Mouse (Mus musculus) neural tube, embryonic 15.5 days (tissue): ENCODE data around the gene Hoxa3. TPM values are rescaled to one million over a fixed set of nuclear protein-coding genes. Genes with fewer than 3 reads are reported as not detected.

Source experiments
- ATAC-seq: fragments of 200-750 bp; cut with Nextera tagmentation; 2 replicates; pipeline ENCODE4 v1.8.0; 2017; ENCODE audit warnings: mild to moderate bottlenecking, moderate TSS enrichment, moderate library complexity; ENCODE audit not compliant: low FRiP score
- H3K27ac ChIP-seq: fragments of 300-500 bp; sonication (generic); replicated peaks from 2 replicates; pipeline ENCODE4 v1.5.1; 2015; ENCODE audit warnings: mild to moderate bottlenecking, inconsistent platforms
- H3K27me3 ChIP-seq: fragments of 300-500 bp; sonication (generic); replicated peaks from 2 replicates; pipeline ENCODE4 v1.6.1; 2015; ENCODE audit warnings: inconsistent platforms
- H3K36me3 ChIP-seq: fragments of 300-500 bp; sonication (generic); 2 replicates; pipeline ENCODE4 v1.6.1; 2015; ENCODE audit warnings: inconsistent platforms
- H3K4me1 ChIP-seq: fragments of 300-500 bp; sonication (generic); 2 replicates; pipeline ENCODE4 v1.6.1; 2015; ENCODE audit warnings: inconsistent platforms
- H3K4me2 ChIP-seq: fragments of 300-500 bp; sonication (generic); 2 replicates; pipeline ENCODE4 v1.6.1; 2015; ENCODE audit warnings: inconsistent platforms, mild to moderate bottlenecking, moderate library complexity
- H3K4me3 ChIP-seq: fragments of 300-500 bp; sonication (generic); replicated peaks from 2 replicates; pipeline ENCODE4 v1.5.1; 2015; ENCODE audit warnings: mild to moderate bottlenecking, inconsistent platforms
- H3K9ac ChIP-seq: fragments of 300-500 bp; sonication (generic); replicated peaks from 2 replicates; pipeline ENCODE4 v1.6.1; 2015; ENCODE audit warnings: mild to moderate bottlenecking, inconsistent platforms
- H3K9me3 ChIP-seq: fragments of 300-500 bp; sonication (generic); replicated peaks from 2 replicates; pipeline ENCODE4 v1.6.1; 2016; ENCODE audit warnings: inconsistent platforms
- WGBS: fragments of 180-500 bp; shearing (Covaris S2); methylation state at CpG from one replicate; pipeline ENCODE4 v1.1.7; 2015; ENCODE audit warnings: mixed read lengths; 5-methylcytosine and 5-hydroxymethylcytosine counted together
- polyA plus RNA-seq: library from polyadenylated mRNA; unstranded; fragments of >200 nt; fragmentation: Nextera tagmentation; extraction: Ambion mirVana; gene quantifications from 2 replicates; pipeline ENCODE4 v1.2.1, GENCODE M21; 2015

The Hoxa3 gene
- polyA plus RNA-seq, 1 experiment from 2014 or later: 14.6 TPM

GRCm38 (mm10) chr6:52166431-52167077 is 46.6 kb downstream of the Hoxa3 start:
- Histone ChIP-seq H3K4me3 (0 out of 2 replicates have a peak overlapping the region, but pooled peaks have one; percentile 12), H3K27ac (peak overlapping the region; percentile 91), H3K27me3 (no peaks in the 10 kb centered on the region), H3K4me1 (peaks cover 94% of the 10 kb centered on the region), H3K36me3 (no peaks in the 10 kb centered on the region), H3K9me3 (no peaks in the 10 kb centered on the region), H3K4me2 (peak overlapping the region; percentile 86), H3K9ac (peak overlapping the region; percentile 21)
- WGBS: 18% methylated on average over 4 of the region's 4 CpGs
- no peak for ATAC-seq

- H3K9me3 ChIP-seq: no peaks in the 10 kb centered on the region
- H3K4me2 ChIP-seq: peak overlapping the region; percentile 86
- H3K27ac ChIP-seq: peak overlapping the region; percentile 91
- H3K4me3 ChIP-seq: peak overlapping the region; percentile 45
- peaks cover 92% of the 10 kb centered on the region for H3K4me1 ChIP-seq
- peak overlapping the region; percentile 66 for H3K9ac ChIP-seq
- ATAC-seq: no peak
- 5% methylated on average over 27 of the region's 28 CpGs for WGBS
- H3K36me3 ChIP-seq: no peaks in the 10 kb centered on the region
- no peaks in the 10 kb centered on the region for H3K27me3 ChIP-seq
These were observed 47.4 kb downstream of the Hoxa3 start for GRCm38 (mm10) chr6:52165441-52166370.

- Histone ChIP-seq H3K36me3 (no peaks in the 10 kb centered on the region), H3K27ac (peak within 1 kb of the TSS; percentile 91), H3K9me3 (no peaks in the 10 kb centered on the region), H3K4me3 (peak within 1 kb of the TSS; percentile 45), H3K9ac (peak within 1 kb of the TSS; percentile 66), H3K4me1 (peaks cover 92% of the 10 kb centered on the region), H3K27me3 (no peaks in the 10 kb centered on the region), H3K4me2 (peak within 1 kb of the TSS; percentile 86)
- 2% methylated on average over 25 of the region's 25 CpGs for WGBS
- peak; percentile 29; the same call in 1 of the 2 replicates for ATAC-seq
These were observed 48.3 kb downstream of the Hoxa3 start, which contains the start of gene Hoxa2 for GRCm38 (mm10) chr6:52164626-52165440. Gene Hoxa2, minus strand, starts transcription at chr6:52164831.

- Histone ChIP-seq H3K27me3 (no peaks in the 10 kb centered on the region), H3K4me2 (peak overlapping the region; percentile 86), H3K36me3 (no peaks in the 10 kb centered on the region), H3K9ac (peak overlapping the region; percentile 66), H3K4me1 (peaks cover 93% of the 10 kb centered on the region), H3K27ac (peak overlapping the region; percentile 91), H3K4me3 (peak overlapping the region; percentile 45), H3K9me3 (no peaks in the 10 kb centered on the region)
- no peak for ATAC-seq
- 2% methylated on average over 39 of the region's 39 CpGs for WGBS
These were observed 49.0 kb downstream of the Hoxa3 start for GRCm38 (mm10) chr6:52164051-52164625.

DNA sequence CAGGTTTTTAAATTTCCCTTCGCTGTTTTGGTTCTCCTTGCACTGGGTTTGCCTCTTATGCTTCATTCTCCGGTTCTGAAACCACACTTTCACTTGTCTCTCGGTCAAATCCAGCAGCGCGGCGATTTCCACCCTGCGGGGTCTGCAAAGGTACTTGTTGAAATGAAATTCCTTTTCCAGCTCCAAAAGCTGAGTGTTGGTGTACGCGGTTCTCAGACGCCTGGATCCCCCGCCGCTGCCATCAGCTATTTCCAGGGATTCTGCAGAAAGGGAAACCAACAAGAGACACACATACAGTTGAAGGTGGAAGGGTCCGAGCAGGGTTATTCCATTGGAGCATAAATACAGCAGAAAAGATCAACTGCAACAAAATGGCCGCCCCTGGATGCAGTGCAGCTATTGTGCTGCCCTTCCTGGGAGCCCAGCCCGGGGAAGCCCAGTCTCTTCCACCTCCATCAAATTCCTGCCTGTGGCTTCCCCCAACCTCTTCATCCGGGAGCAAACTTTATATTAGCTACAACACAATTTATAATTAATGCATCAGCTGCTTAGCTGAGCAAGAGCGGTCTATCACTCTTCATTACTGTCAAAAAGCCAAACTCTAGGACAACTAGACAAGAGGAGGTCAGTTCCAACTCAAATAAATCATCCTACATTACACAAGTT is 49.6 kb downstream of the Hoxa3 start:
- H3K9me3 ChIP-seq: no peaks in the 10 kb centered on the region
- peak overlapping the region; percentile 91 for H3K27ac ChIP-seq
- 9% methylated on average over 17 of the region's 17 CpGs for WGBS
- peak overlapping the region; percentile 86 for H3K4me2 ChIP-seq
- H3K36me3 ChIP-seq: no peaks in the 10 kb centered on the region
- no peaks in the 10 kb centered on the region for H3K27me3 ChIP-seq
- H3K4me1 ChIP-seq: peaks cover 94% of the 10 kb centered on the region
- H3K4me3 ChIP-seq: peak overlapping the region; percentile 45
- ATAC-seq: no peak
- H3K9ac ChIP-seq: peak overlapping the region; percentile 66

DNA sequence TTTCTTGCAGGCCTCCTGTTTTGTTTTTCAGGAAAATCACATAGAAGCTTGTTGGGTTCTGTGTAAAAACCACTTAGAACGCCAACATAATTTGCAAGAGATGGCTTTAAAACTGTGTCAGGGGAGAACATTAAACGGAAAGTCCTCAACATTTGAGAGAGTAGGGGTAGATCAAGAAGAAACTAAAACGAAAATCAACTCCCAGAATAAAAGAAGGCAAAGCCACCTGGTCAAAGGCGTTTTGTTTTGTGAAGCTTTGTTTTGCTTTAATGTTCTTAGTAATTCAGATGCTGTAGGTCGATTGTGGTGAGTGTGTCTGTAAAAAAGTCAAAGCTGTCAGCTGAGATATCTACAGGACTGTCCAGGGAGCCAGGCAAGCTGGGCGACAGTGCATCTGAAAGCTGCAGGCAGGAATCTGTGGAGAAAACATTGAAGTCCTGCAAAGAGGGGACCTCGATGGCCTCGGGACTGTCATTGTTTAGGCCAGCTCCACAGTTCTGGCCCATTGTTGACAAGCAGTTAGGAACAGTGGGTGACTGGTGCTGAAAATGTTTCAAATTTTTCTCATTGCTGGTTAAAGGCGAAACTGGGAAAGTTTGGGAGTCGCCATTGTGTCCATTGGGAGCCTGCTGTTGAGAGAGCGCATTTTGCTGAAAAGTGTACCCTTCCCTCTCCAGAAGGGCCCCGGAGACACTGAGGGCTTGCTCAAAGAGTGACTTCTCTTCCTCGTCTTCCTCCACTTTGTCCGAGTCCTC is 50.3 kb downstream of the Hoxa3 start:
- WGBS: 10% methylated on average over 14 of the region's 14 CpGs
- Histone ChIP-seq H3K9me3 (no peaks in the 10 kb centered on the region), H3K27ac (peak overlapping the region; percentile 91), H3K36me3 (no peaks in the 10 kb centered on the region), H3K4me1 (peaks cover 90% of the 10 kb centered on the region), H3K27me3 (no peaks in the 10 kb centered on the region), H3K4me3 (peak overlapping the region; percentile 45), H3K4me2 (peak overlapping the region; percentile 86), H3K9ac (peak overlapping the region; percentile 66)
- no peak for ATAC-seq

GRCm38 (mm10) chr6:52162093-52162380 is 51.1 kb downstream of the Hoxa3 start:
- WGBS: 11% methylated on average over 1 of the region's 1 CpGs
- H3K9me3 ChIP-seq: no peaks in the 10 kb centered on the region
- peak overlapping the region; percentile 12; the same call in 1 of the 2 replicates for H3K4me3 ChIP-seq
- peak overlapping the region; percentile 75 for H3K27ac ChIP-seq
- H3K36me3 ChIP-seq: no peaks in the 10 kb centered on the region
- peak overlapping the region; percentile 86 for H3K4me2 ChIP-seq
- no peak for ATAC-seq
- no peaks in the 10 kb centered on the region for H3K27me3 ChIP-seq
- peak overlapping the region; percentile 23; the same call in 1 of the 2 replicates for H3K9ac ChIP-seq
- peaks cover 90% of the 10 kb centered on the region for H3K4me1 ChIP-seq

DNA sequence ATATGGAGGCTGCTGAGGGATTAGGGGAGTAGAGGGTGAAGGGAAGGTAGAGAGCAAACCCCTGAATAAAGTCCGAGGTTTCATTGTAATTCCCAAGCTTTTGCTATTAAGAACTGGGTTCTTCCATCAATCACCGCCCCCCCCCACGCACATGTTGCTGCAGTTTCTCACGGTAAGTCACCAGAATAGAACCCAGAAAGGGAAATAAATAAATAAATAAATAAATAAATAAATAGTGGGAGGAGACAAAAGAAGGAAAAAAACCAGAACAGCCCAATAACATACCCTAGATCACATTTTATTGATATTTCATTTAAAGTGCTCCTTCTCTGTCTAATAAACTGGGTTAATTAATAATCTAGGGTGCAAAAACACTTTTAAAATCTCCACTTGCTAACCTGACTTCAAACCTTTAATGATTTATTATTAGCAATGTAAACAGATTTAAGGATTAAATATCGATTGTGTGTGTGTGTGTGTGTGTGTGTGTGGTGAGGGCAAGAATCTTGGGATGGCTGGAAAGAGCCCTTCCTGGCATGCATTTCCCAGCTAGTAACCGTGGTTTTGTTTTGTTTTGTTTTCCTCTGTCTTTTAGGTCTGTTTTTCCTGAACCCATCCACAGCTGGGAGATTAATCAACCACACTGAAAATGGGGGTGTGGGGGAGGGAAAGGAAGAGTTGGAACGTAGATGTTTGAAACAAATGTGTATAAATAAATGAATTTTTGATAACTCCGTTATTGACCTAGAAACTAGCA is 51.6 kb downstream of the Hoxa3 start:
- H3K9me3 ChIP-seq: no peaks in the 10 kb centered on the region
- 8% methylated on average over 8 of the region's 8 CpGs for WGBS
- H3K9ac ChIP-seq: peak overlapping the region; percentile 50
- peak overlapping the region; percentile 86 for H3K4me2 ChIP-seq
- H3K4me3 ChIP-seq: peak overlapping the region; percentile 86
- H3K4me1 ChIP-seq: peaks cover 90% of the 10 kb centered on the region
- H3K36me3 ChIP-seq: no peaks in the 10 kb centered on the region
- H3K27me3 ChIP-seq: 0 out of 2 replicates have a peak, but pooled peaks cover 2% of the 10 kb centered on the region
- no peak for ATAC-seq
- peak overlapping the region; percentile 87 for H3K27ac ChIP-seq

GRCm38 (mm10) chr6:52160511-52161335 is 52.4 kb downstream of the Hoxa3 start:
- Histone ChIP-seq H3K9ac (peak overlapping the region; percentile 50), H3K4me1 (peaks cover 86% of the 10 kb centered on the region), H3K27ac (peak overlapping the region; percentile 87), H3K27me3 (0 out of 2 replicates have a peak, but pooled peaks cover 5% of the 10 kb centered on the region), H3K9me3 (no peaks in the 10 kb centered on the region), H3K4me3 (peak overlapping the region; percentile 86), H3K4me2 (peak overlapping the region; percentile 86), H3K36me3 (no peaks in the 10 kb centered on the region)
- ATAC-seq: no peak
- WGBS: 2% methylated on average over 30 of the region's 30 CpGs
